Mouse (Mus musculus) right cerebral cortex, adult 18-20 months (tissue): ENCODE data around the gene Jazf1.

Experiments
- DNase-seq: peaks from one replicate; pipeline ENCODE4 v3.0.0; 2022; ENCODE audit warnings: mixed read lengths

Jazf1 gene

DNA sequence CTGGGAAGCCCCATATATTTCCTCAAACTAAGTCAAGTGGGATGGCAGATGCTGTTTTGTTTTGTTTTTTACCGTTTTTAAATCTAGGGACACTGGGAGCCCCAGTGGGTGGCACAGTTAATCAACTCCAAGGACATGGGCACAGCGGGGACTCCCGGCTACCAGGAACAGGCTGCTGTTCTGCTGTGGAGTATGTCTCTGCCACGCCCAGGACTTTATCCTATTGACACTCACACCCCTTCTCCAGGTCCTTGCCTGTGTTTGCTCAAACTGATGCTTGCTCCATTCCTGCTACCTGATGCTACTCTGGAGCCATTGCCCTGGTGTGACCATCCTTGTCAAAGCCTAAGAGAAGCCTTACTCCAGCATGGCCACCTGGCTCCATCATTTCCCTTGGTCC, 277.6 kb downstream of the Jazf1 start:
- no peak for DNase-seq

DNA sequence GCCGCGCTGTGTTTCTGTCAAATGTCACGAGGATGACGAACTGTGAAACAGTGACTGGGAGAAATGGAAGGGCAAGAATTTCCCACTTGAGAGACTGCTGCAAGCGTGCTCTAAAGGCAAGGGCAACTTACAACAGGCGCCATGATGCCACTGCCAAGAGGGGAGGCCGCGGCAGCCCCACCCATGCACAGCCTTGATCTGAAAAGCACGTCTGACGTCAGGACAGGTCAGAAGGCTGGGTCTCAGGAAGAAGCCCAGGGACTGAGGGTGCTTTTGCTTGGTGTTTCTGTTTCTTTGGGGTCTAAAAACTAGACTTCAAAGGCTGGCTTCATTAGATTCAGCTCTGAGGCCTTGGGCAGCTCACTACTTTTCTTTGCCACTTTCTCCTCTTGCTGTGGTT, 278.1 kb downstream of the Jazf1 start:
- DNase-seq: no peak

DNA sequence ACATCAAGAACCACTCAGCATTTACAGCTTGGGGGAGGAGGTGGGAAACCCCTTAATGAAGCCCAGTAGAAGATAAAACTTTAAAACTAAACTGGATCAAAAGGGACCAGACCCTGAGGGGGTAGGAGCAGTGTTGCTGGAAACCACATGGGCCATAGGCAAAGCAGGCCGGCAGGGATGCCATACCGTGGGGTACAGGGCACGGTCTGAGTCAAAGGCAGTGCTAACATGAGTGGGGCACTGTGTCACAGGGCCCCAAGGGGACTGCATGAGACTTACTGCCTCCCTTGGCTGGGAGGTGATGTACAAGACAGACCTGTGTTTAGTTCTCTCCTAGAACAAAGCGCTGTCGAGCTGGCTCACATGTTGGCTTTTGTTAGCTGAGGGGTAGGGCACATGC, 288.9 kb downstream of the Jazf1 start:
- DNase-seq: no peak

DNA sequence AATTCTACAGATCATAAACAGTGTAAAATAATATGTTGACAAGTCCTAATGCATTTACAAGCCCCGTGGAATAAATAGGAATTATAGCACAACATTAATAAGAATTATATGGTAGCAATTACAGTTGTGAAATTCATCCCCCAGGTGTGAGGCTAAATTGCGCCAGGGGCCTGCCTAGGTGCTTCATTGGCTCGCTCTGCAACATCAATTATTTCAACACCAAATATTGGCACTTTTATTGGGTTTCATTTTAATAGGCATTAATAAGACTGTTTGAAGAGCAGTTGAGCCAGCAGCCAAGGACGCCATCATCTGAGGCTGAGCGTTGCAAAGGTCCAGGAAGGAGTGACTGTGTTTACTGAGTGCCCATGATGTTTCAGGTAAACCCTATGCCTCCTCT, 289.9 kb downstream of the Jazf1 start:
- DNase-seq: no peak

DNA sequence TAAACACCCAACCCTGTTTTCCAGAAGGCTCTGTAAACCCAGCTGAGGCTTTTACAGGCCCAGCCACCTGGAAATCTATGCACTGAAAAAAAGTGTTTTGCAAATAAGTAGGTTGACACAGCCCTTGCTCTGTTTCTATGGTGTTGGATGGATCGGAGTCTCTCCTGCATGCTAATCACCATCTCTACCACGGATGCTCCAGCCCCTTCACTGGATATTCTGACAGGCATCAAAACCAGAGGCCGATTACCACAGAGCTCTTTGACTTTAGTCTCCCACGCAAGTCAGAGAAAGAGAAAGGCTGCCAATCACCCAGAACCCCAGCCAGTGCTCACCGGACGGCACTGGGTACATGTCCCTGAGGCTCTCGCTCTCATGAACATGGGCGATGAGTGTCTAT, 291.4 kb downstream of the Jazf1 start:
- no peak for DNase-seq

DNA sequence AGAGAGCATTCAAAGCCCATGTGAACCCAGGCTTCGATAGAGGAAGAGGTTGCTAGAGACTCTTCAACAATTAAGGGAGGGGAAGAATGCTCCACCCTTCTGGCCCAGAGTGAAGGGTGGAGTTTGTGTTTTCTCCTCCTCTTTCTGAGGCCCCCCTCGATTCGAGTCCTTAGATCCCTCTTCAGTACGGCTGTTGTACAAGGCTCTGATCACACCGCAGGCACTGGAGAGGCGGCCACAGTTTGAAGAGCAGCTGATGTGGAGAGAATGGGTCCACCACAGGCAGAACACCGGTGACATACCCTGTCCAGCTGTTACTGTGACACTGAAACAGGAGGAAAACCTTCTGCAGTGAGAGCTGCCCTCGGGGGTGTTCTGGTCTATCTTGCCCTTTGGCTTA, 292.5 kb downstream of the Jazf1 start:
- DNase-seq: no peak

DNA sequence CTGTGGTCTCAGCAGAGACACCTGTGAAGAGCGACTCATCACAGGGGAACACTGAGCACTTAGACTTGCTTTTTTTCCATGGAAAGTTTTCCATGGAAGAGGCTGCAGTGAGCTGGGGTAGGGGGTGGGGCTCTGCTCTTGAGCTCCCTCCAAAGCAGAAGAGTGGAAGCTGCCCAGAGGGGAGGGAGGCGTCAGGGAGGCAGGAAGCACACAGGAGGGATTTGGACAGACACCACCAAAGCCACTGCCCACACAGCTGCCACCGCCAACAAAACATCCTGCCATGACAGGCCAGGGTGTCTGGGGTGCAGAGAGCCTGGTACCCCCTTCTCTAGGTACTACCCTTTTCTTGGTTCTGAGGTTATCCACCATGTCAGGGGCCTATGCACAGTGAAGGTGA, 293.1 kb downstream of the Jazf1 start:
- peak; percentile 38 for DNase-seq

DNA sequence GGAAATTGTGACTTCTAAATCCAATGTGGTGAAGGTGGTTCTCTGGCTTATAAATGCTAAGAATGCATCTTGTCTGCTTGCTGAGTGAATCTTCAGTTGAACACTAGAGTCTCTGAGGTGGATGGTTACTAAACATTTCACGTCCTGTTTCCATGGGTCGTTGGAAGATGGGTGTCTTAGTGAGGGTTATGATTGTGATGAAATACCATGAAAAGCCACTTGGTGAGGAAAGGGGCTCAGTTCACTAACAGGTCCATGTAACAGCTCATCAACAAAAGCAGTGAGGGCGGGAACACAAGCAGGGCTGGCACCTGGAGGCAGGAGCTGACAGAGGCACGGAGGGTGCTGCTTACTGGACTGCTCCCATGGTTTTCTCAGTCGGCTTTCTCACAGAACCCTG, 295.3 kb downstream of the Jazf1 start:
- no peak for DNase-seq

DNA sequence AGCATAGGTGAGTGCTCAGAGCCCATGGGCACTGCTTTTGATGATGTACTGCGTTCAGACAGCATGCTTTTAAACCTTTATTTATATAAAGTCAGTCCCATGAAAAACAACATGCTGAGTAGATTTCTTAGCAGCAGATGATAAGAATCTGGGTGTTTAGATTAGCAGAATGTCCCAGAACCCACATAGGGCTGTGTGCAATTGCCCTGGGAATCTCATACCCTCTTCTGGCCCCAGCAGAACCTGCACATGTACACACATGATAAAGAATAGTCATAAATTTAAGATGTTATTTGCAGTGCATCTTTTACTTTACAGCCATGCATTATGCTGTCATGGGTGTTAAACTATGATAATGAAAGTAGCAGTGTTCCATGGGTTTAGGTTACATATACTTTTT, 297.6 kb downstream of the Jazf1 start:
- DNase-seq: no peak

DNA sequence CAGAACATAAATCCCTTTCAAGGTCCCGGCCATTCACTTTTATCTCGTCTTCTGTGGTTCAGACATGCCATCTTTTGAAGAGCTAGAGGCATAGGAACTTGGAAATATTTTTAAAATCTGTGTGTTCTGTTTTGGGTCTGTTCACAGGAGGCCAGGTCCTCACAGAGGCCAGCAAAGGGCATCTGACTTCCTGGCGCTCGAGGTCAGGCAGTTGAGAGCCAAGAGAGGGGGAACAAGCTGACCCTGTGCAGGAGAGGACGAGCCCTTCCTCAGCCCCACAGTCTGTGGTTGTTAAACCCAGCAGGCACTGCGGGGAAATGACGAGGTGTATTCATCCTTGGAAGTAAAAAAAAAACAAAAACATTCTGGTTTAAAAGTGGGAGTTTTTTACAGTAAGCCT, 303.2 kb downstream of the Jazf1 start:
- DNase-seq: no peak

DNA sequence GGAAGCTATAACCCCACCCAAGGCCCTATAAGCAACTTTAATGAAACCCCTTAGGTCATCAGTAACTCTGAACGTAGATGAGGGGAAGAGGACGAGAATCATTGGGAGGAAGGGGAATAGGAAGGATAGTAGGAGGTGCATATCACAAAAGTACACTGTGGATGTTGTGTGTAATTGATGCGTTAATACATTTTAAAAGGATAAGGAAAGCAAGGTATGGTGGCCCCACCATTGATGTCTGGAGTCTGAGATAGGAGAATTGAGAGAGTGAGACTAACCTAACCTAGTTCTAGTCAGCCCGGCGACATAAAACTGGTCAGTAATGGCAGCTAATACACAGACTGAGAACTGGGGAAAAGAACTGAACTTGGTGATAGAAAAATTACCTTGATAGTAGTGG, 315.6 kb downstream of the Jazf1 start:
- no peak for DNase-seq

DNA sequence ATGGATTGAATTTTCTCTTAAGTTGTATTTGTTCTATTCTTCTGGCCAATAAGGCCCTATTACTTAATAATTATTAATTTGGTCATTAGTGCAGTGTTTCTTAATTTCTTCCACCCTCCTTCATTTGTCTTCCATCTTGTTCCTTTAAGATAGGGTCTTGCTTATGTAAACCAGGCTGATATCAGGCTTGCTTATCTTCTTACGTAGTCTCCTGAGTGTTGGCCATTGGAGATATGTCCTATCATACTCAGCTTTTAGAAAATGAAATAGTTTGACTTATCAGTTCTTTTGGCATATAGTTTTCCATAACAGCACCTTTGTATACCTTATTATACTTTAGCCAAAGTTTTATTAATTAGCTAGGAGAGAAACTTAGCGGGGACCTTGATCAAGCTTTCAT, 333.8 kb downstream of the Jazf1 start:
- no peak for DNase-seq

DNA sequence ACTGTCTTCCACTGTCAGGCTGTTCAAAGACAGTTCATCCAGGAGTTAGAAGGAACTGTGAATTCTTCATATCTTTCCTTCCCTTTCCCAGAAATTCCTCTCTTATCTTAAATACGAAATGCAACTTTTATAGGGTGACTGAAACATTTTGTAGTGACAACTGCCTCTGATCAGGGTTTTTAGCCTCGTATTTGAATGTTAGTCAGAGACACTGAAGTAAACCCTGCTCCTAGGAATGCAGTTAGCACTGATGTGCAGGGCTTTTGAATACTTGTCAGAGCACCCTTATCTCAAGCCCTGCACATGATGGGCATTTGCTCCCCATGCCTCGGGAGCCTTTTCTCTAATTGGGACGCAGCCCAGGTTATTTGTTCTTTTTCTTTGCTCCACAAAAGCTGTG, 338.1 kb downstream of the Jazf1 start:
- DNase-seq: no peak

DNA sequence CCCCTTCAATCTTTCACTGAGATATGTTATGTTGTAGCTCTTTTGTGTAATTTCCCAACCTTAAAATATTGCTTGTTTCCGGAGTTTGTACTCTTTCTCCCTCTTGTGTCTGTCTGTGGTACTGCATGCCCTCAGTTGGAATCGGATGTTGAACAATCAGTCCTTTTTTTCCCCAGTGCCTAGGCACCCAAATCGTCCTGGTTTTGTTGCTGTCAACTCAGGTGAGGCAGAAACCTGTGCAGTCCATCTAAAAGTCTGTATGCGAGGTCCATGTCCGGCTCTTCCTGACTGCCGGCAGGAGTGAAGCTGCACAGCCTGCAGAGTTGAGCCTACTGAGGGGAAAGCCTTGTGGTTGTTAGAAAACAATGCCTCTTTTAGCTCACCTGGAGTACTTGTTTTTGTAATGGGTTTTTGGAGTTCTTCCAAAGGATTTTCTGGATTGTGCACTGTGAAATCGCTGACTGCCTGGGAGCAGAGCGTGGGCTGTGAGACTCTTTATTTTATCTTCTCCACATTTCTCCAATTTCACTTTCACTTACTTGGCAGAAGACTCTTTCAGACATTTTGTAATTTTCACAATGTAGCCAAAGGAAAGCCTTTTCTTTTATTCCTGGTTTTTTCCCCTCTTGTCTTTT, 343.5 kb downstream of the Jazf1 start:
- peak; percentile 61 for DNase-seq
